Mouse (Mus musculus) midbrain, embryonic 10.5 days (tissue): ENCODE measurements at regions not wholly inside any gene's neighbourhood (a gene's known extent, or its start where the extent isn't known, plus 50 kb on each side); places are given as distances from the start of the nearest gene placed in this dataset.
A peak's percentile ranks its signal among the peaks of the same experiment; 100 is the strongest.

Source experiments
- DNase-seq: peaks from one replicate; pipeline ENCODE4 v3.0.0-alpha.2; 2017; ENCODE audit warnings: low spot score
- H3K27ac ChIP-seq: fragments of 300-500 bp; sonication (generic); replicated peaks from 2 replicates; pipeline ENCODE4 v1.5.1; 2016; ENCODE audit warnings: mild to moderate bottlenecking
- H3K27me3 ChIP-seq: fragments of 300-500 bp; sonication (generic); 2 replicates; pipeline ENCODE4 v1.6.1; 2016; ENCODE audit warnings: low read depth, mild to moderate bottlenecking; ENCODE audit not compliant: poor library complexity, severe bottlenecking
- H3K36me3 ChIP-seq: fragments of 300-500 bp; sonication (generic); 2 replicates; pipeline ENCODE4 v1.6.1; 2016; ENCODE audit warnings: mild to moderate bottlenecking, moderate library complexity
- H3K4me1 ChIP-seq: fragments of 300-500 bp; sonication (generic); 2 replicates; pipeline ENCODE4 v1.6.1; 2016
- H3K4me3 ChIP-seq: fragments of 300-500 bp; sonication (generic); 2 replicates; pipeline ENCODE4 v1.5.1; 2016; ENCODE audit warnings: mild to moderate bottlenecking, moderate library complexity
- H3K9me3 ChIP-seq: fragments of 300-500 bp; sonication (generic); replicated peaks from 2 replicates; pipeline ENCODE4 v1.6.1; 2016; ENCODE audit warnings: mild to moderate bottlenecking
- WGBS: fragments of 180-500 bp; shearing (Covaris S2); methylation state at CpG from one replicate; pipeline ENCODE4 v1.1.7; 2016; 5-methylcytosine and 5-hydroxymethylcytosine counted together

- DNase-seq = no peak
- H3K36me3 ChIP-seq = no peaks in the 10 kb centered on the region
- H3K27me3 ChIP-seq = no peaks in the 10 kb centered on the region
- H3K4me1 ChIP-seq = no peaks in the 10 kb centered on the region
- no peak overlapping the region for H3K27ac ChIP-seq
- H3K4me3 ChIP-seq = no peak overlapping the region
- WGBS = 78% methylated on average over 12 of the region's 12 CpGs
- no peaks in the 10 kb centered on the region for H3K9me3 ChIP-seq
These were observed 108.0 kb upstream of the Bach2 start for GRCm38 (mm10) chr4:32130594-32130993.

GRCm38 (mm10) chr4:32131819-32132218 lies 106.8 kb upstream of the Bach2 start:
- DNase-seq = no peak
- 89% methylated on average over 5 of the region's 5 CpGs for WGBS
- H3K27ac ChIP-seq = no peak overlapping the region
- no peaks in the 10 kb centered on the region for H3K4me1 ChIP-seq
- no peak overlapping the region for H3K4me3 ChIP-seq
- no peaks in the 10 kb centered on the region for H3K36me3 ChIP-seq
- no peaks in the 10 kb centered on the region for H3K27me3 ChIP-seq
- H3K9me3 ChIP-seq = no peaks in the 10 kb centered on the region

GRCm38 (mm10) chr4:32136151-32136550 lies 102.5 kb upstream of the Bach2 start:
- H3K9me3 ChIP-seq = no peaks in the 10 kb centered on the region
- no peak overlapping the region for H3K4me3 ChIP-seq
- no peak for DNase-seq
- no peak overlapping the region for H3K27ac ChIP-seq
- 83% methylated on average over 10 of the region's 10 CpGs for WGBS
- H3K4me1 ChIP-seq = peaks cover 8% of the 10 kb centered on the region
- H3K27me3 ChIP-seq = no peaks in the 10 kb centered on the region
- no peaks in the 10 kb centered on the region for H3K36me3 ChIP-seq

GRCm38 (mm10) chr4:32137243-32137642 lies 101.4 kb upstream of the Bach2 start:
- no peak for DNase-seq
- H3K4me1 ChIP-seq = peaks cover 8% of the 10 kb centered on the region

GRCm38 (mm10) chr4:32137966-32138365 lies 100.6 kb upstream of the Bach2 start:
- Histone ChIP-seq H3K9me3 (no peaks in the 10 kb centered on the region), H3K27ac (0 out of 2 replicates have a peak overlapping the region, but pooled peaks have one; percentile 33), H3K4me1 (peaks cover 8% of the 10 kb centered on the region), H3K36me3 (no peaks in the 10 kb centered on the region), H3K27me3 (no peaks in the 10 kb centered on the region), H3K4me3 (no peak overlapping the region)
- WGBS = 81% methylated on average over 10 of the region's 10 CpGs
- no peak for DNase-seq

More at GRCm38 (mm10) chr4:32137243-32137642, 101.4 kb upstream of the Bach2 start:
- no peaks in the 10 kb centered on the region for H3K27me3 ChIP-seq
- no peaks in the 10 kb centered on the region for H3K9me3 ChIP-seq
- no peak overlapping the region for H3K27ac ChIP-seq
- no peaks in the 10 kb centered on the region for H3K36me3 ChIP-seq
- no peak overlapping the region for H3K4me3 ChIP-seq

GRCm38 (mm10) chr4:32139586-32139985 lies 99.0 kb upstream of the Bach2 start:
- no peak for DNase-seq
- 80% methylated on average over 6 of the region's 6 CpGs for WGBS
- H3K27me3 ChIP-seq = no peaks in the 10 kb centered on the region
- no peaks in the 10 kb centered on the region for H3K9me3 ChIP-seq
- H3K4me1 ChIP-seq = peaks cover 8% of the 10 kb centered on the region
- H3K27ac ChIP-seq = no peak overlapping the region
- no peaks in the 10 kb centered on the region for H3K36me3 ChIP-seq
- no peak overlapping the region for H3K4me3 ChIP-seq

GRCm38 (mm10) chr4:32140068-32140467 lies 98.5 kb upstream of the Bach2 start:
- 89% methylated on average over 2 of the region's 2 CpGs for WGBS
- Histone ChIP-seq H3K4me1 (peaks cover 8% of the 10 kb centered on the region), H3K4me3 (no peak overlapping the region), H3K27me3 (no peaks in the 10 kb centered on the region), H3K27ac (0 out of 2 replicates have a peak overlapping the region, but pooled peaks have one; percentile 13), H3K36me3 (no peaks in the 10 kb centered on the region), H3K9me3 (no peaks in the 10 kb centered on the region)
- no peak for DNase-seq

- WGBS = 87% methylated on average over 4 of the region's 4 CpGs
- no peak for DNase-seq
- H3K36me3 ChIP-seq = no peaks in the 10 kb centered on the region
- H3K27ac ChIP-seq = no peak overlapping the region
- no peaks in the 10 kb centered on the region for H3K9me3 ChIP-seq
- H3K27me3 ChIP-seq = no peaks in the 10 kb centered on the region
- H3K4me3 ChIP-seq = no peak overlapping the region
- H3K4me1 ChIP-seq = peaks cover 8% of the 10 kb centered on the region
These were observed 96.4 kb upstream of the Bach2 start for GRCm38 (mm10) chr4:32142198-32142597.

- no peak for DNase-seq
- WGBS = 67% methylated on average over 1 of the region's 1 CpGs
- Histone ChIP-seq H3K27me3 (no peaks in the 10 kb centered on the region), H3K4me3 (no peak overlapping the region), H3K9me3 (no peaks in the 10 kb centered on the region), H3K36me3 (no peaks in the 10 kb centered on the region), H3K27ac (no peak overlapping the region), H3K4me1 (no peaks in the 10 kb centered on the region)
These were observed 91.5 kb upstream of the Bach2 start for GRCm38 (mm10) chr4:32147146-32147545.

- Histone ChIP-seq H3K4me1 (no peaks in the 10 kb centered on the region), H3K9me3 (no peaks in the 10 kb centered on the region), H3K27me3 (no peaks in the 10 kb centered on the region), H3K4me3 (no peak overlapping the region), H3K36me3 (no peaks in the 10 kb centered on the region), H3K27ac (no peak overlapping the region)
- DNase-seq = no peak
- WGBS = 90% methylated on average over 2 of the region's 2 CpGs
These were observed 90.0 kb upstream of the Bach2 start for GRCm38 (mm10) chr4:32148597-32148996.

- Histone ChIP-seq H3K27me3 (no peaks in the 10 kb centered on the region), H3K9me3 (no peaks in the 10 kb centered on the region), H3K4me3 (no peak overlapping the region), H3K4me1 (no peaks in the 10 kb centered on the region), H3K36me3 (no peaks in the 10 kb centered on the region), H3K27ac (no peak overlapping the region)
- 90% methylated on average over 7 of the region's 7 CpGs for WGBS
- DNase-seq = no peak
These were observed 89.4 kb upstream of the Bach2 start for GRCm38 (mm10) chr4:32149171-32149570.

GRCm38 (mm10) chr4:32153356-32153755 lies 85.2 kb upstream of the Bach2 start:
- no peak for DNase-seq
- WGBS = 84% methylated on average over 4 of the region's 4 CpGs

GRCm38 (mm10) chr4:32156965-32157364 lies 81.6 kb upstream of the Bach2 start:
- Histone ChIP-seq H3K27me3 (peaks cover 11% of the 10 kb centered on the region; the same call in 1 of the 2 replicates), H3K36me3 (no peaks in the 10 kb centered on the region), H3K9me3 (no peaks in the 10 kb centered on the region), H3K27ac (no peak overlapping the region), H3K4me1 (peaks cover 27% of the 10 kb centered on the region), H3K4me3 (no peak overlapping the region)
- 84% methylated on average over 8 of the region's 8 CpGs for WGBS
- DNase-seq = no peak

More at GRCm38 (mm10) chr4:32153356-32153755, 85.2 kb upstream of the Bach2 start:
- Histone ChIP-seq H3K27me3 (no peaks in the 10 kb centered on the region), H3K9me3 (no peaks in the 10 kb centered on the region), H3K4me3 (no peak overlapping the region), H3K4me1 (peaks cover 2% of the 10 kb centered on the region), H3K36me3 (no peaks in the 10 kb centered on the region), H3K27ac (no peak overlapping the region)

GRCm38 (mm10) chr4:32158451-32158850 lies 80.2 kb upstream of the Bach2 start:
- no peak for DNase-seq
- H3K27ac ChIP-seq = no peak overlapping the region
- H3K36me3 ChIP-seq = no peaks in the 10 kb centered on the region
- WGBS = 52% methylated on average over 5 of the region's 5 CpGs
- peaks cover 11% of the 10 kb centered on the region; the same call in 1 of the 2 replicates for H3K27me3 ChIP-seq
- no peak overlapping the region for H3K4me3 ChIP-seq
- H3K9me3 ChIP-seq = no peaks in the 10 kb centered on the region
- peaks cover 31% of the 10 kb centered on the region for H3K4me1 ChIP-seq
